Mouse (Mus musculus) midbrain, embryonic 16.5 days (tissue): ENCODE results near the gene Meltf. TPM values are rescaled to one million over a fixed set of nuclear protein-coding genes. Genes with fewer than 3 reads are reported as not detected.
"Not testable (repeated sequence)": the region's sequence is repeated elsewhere in the genome, so short reads cannot be mapped to it uniquely, and the experiment has no call there.

Source experiments
- ATAC-seq: fragments of 200-750 bp; cut with Nextera tagmentation; 2 replicates; pipeline ENCODE4 v1.8.0; 2017; ENCODE audit warnings: moderate TSS enrichment
- H3K27ac ChIP-seq: fragments of 300-500 bp; sonication (generic); 2 replicates; pipeline ENCODE4 v1.5.1; 2014; ENCODE audit warnings: mild to moderate bottlenecking, low read length, mixed read lengths
- H3K27me3 ChIP-seq: fragments of 300-500 bp; sonication (generic); 2 replicates; pipeline ENCODE4 v1.6.1; 2014; ENCODE audit warnings: low read depth, low read length, mixed read lengths; ENCODE audit not compliant: control insufficient read depth, insufficient read depth
- H3K36me3 ChIP-seq: fragments of 300-500 bp; sonication (generic); 2 replicates; pipeline ENCODE4 v1.6.1; 2014; ENCODE audit warnings: mild to moderate bottlenecking, low read length, moderate library complexity, mixed read lengths; ENCODE audit not compliant: control insufficient read depth, insufficient read depth
- H3K4me1 ChIP-seq: fragments of 300-500 bp; sonication (generic); 2 replicates; pipeline ENCODE4 v1.6.1; 2014; ENCODE audit warnings: mild to moderate bottlenecking, low read length, mixed read lengths; ENCODE audit not compliant: control insufficient read depth, insufficient read depth
- H3K4me2 ChIP-seq: fragments of 300-500 bp; sonication (generic); 2 replicates; pipeline ENCODE4 v1.6.1; 2014; ENCODE audit warnings: mild to moderate bottlenecking, low read length, mixed read lengths
- H3K4me3 ChIP-seq: fragments of 300-500 bp; sonication (generic); 2 replicates; pipeline ENCODE4 v1.5.1; 2014; ENCODE audit warnings: low read depth, mild to moderate bottlenecking, low read length, moderate library complexity, mixed read lengths
- H3K9ac ChIP-seq: fragments of 300-500 bp; sonication (generic); 2 replicates; pipeline ENCODE4 v1.6.1; 2014; ENCODE audit warnings: low read depth, low read length, mixed read lengths
- H3K9me3 ChIP-seq: fragments of 300-500 bp; sonication (generic); replicated peaks from 2 replicates; pipeline ENCODE4 v1.6.1; 2014; ENCODE audit warnings: mild to moderate bottlenecking, low read length, mixed read lengths; ENCODE audit not compliant: control insufficient read depth, poor library complexity, severe bottlenecking
- WGBS: fragments of 180-500 bp; shearing (Covaris S2); extraction: QIAGEN DNeasy Blood & Tissue Kit; methylation state at CpG from one replicate; pipeline ENCODE4 v1.1.7; 2014; 5-methylcytosine and 5-hydroxymethylcytosine counted together
- polyA plus RNA-seq: library from polyadenylated mRNA; unstranded; fragments of >200 nt; fragmentation: Nextera tagmentation; extraction: Ambion mirVana; gene quantifications from 2 replicates; pipeline ENCODE4 v1.2.1, GENCODE M21; 2015

Meltf gene
- polyA plus RNA-seq, 1 experiment from 2014 or later: 0.28 TPM

- ATAC-seq: no peak
- Histone ChIP-seq H3K4me2 (peak overlapping the region; percentile 78), H3K27ac (peak overlapping the region; percentile 97), H3K4me3 (peak overlapping the region; percentile 43), H3K36me3 (no peaks in the 10 kb centered on the region), H3K9ac (peak overlapping the region; percentile 77), H3K4me1 (peaks cover 22% of the 10 kb centered on the region), H3K27me3 (peaks cover 5% of the 10 kb centered on the region; the same call in 1 of the 2 replicates), H3K9me3 (no peaks in the 10 kb centered on the region)
- 13% methylated on average over 13 of the region's 13 CpGs for whole genome bisulfite sequencing
These were observed 56.0 kb downstream of the Meltf start for GRCm38 (mm10) chr16:31934550-31935010.

- Histone ChIP-seq H3K36me3 (no peaks in the 10 kb centered on the region), H3K4me1 (peaks cover 22% of the 10 kb centered on the region), H3K4me3 (peak overlapping the region; percentile 43), H3K27me3 (peaks cover 5% of the 10 kb centered on the region; the same call in 1 of the 2 replicates), H3K27ac (0 out of 2 replicates have a peak overlapping the region, but pooled peaks have one; percentile 31), H3K9me3 (no peaks in the 10 kb centered on the region), H3K9ac (peak overlapping the region; percentile 77), H3K4me2 (peak overlapping the region; percentile 78)
- no peak for ATAC-seq
- WGBS: 6% methylated on average over 36 of the region's 36 CpGs
These were observed 56.7 kb downstream of the Meltf start for GRCm38 (mm10) chr16:31935091-31935979.

DNA sequence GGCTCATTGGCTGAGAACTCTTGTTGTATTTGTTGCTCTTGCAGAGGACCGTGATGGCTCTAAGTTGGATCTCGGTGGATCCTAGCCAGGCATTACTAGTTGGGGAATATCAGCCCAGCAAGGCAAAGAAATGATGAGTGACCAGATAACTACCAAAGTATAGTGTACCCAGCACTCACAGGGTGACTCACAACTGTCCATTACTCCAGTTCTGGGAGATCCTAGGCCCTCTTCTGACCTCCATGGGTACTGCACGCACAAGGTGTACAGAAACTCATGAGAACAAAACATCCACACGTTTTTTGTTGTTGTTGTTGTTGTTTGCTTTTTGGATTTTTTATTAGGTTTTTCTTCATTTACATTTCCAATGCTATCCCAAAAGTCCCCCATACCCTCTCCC, 58.0 kb downstream of the Meltf start:
- Histone ChIP-seq H3K4me1 (peaks cover 22% of the 10 kb centered on the region), H3K27ac (no peak overlapping the region), H3K9ac (no peak overlapping the region), H3K4me2 (no peak overlapping the region), H3K4me3 (no peak overlapping the region), H3K9me3 (no peaks in the 10 kb centered on the region), H3K36me3 (no peaks in the 10 kb centered on the region), H3K27me3 (peaks cover 5% of the 10 kb centered on the region; the same call in 1 of the 2 replicates)
- 95% methylated on average over 4 of the region's 4 CpGs for WGBS
- no peak for ATAC-seq

DNA sequence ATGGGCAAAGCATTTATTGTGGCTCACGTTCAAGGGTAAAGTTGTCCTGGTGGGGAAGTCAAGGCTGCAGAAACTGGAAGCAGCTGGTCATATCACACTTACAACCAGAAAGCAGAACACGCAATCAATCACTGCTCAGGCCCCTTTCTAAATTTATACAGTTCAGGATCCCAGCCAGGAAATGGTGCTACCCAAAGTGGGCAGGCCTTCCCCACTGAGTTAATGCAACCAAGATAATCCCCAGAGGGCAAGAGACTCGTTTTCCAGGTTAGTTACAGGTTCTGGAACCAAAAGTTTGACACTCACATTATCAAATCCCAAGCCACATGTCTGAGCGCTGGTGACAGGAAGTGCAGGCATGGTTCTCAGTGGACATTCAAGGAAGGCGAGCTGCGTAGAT, 60.2 kb downstream of the Meltf start:
- Histone ChIP-seq H3K9ac (no peak overlapping the region), H3K27ac (no peak overlapping the region), H3K4me1 (peaks cover 20% of the 10 kb centered on the region), H3K36me3 (no peaks in the 10 kb centered on the region), H3K27me3 (peaks cover 5% of the 10 kb centered on the region; the same call in 1 of the 2 replicates), H3K4me3 (no peak overlapping the region), H3K9me3 (no peaks in the 10 kb centered on the region), H3K4me2 (no peak overlapping the region)
- ATAC-seq: no peak
- WGBS: 71% methylated on average over 6 of the region's 6 CpGs

DNA sequence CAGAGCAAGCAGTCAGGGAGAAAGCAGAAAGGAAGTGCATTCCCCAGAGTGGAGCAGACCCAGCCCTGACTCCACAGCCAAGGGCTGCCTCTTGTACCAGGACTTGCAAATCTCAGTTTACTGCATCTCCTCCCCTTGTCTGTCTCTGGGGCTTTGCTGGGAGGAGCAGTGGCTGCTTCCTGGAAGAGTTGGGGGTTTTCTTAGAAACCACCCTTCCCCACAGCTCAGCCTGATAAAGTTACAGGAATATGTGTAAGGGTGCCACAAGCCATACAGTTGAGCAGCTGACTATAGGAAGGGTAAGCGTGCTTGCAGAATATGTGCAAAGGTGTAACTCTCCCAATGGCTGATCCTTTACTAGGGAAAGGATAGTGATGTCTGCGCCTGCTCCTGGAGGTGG, 62.0 kb downstream of the Meltf start:
- no peak for ATAC-seq
- no peak overlapping the region for H3K4me3 ChIP-seq
- peaks cover 8% of the 10 kb centered on the region; the same call in 1 of the 2 replicates for H3K4me1 ChIP-seq
- no peak overlapping the region for H3K4me2 ChIP-seq
- H3K27ac ChIP-seq: no peak overlapping the region
- H3K9ac ChIP-seq: no peak overlapping the region
- 66% methylated on average over 2 of the region's 2 CpGs for WGBS
- H3K36me3 ChIP-seq: 0 out of 2 replicates have a peak, but pooled peaks cover 3% of the 10 kb centered on the region
- peaks cover 5% of the 10 kb centered on the region; the same call in 1 of the 2 replicates for H3K27me3 ChIP-seq
- H3K9me3 ChIP-seq: no peaks in the 10 kb centered on the region

- ATAC-seq: no peak
- no peak overlapping the region for H3K4me2 ChIP-seq
- H3K4me1 ChIP-seq: peaks cover 26% of the 10 kb centered on the region
- no peaks in the 10 kb centered on the region for H3K9me3 ChIP-seq
- no peak overlapping the region for H3K9ac ChIP-seq
- H3K36me3 ChIP-seq: 0 out of 2 replicates have a peak, but pooled peaks cover 3% of the 10 kb centered on the region
- H3K27me3 ChIP-seq: no peaks in the 10 kb centered on the region
- WGBS: 5% methylated on average over 10 of the region's 10 CpGs
- no peak overlapping the region for H3K4me3 ChIP-seq
- H3K27ac ChIP-seq: no peak overlapping the region
These were observed 65.4 kb downstream of the Meltf start for GRCm38 (mm10) chr16:31943980-31944379.

DNA sequence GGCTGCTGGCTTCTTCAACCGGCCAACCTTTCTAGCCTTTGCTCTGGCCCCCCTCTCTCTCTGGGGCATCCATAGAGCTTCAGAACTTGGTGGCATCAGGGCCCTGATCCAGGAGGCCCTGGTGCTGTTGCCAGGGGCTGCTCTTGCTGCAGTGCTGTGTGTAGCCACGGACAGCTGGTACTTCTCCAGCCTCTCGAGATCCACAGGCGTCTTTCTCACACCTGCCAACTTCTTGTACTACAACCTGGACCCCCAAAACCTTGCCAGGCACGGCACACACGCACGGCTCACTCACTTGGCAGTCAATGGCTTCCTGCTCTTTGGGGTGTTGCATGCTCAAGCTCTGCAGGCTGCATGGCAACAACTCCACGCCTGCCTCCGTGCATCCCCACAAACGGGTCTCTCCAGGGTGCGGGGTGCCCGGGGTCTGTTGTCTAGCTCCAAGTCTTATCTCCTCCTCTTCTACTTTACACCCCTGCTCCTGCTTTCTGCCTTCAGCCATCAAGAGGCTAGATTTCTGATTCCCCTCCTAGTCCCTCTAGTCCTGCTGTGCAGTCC, 66.2 kb downstream of the Meltf start:
- H3K4me1 ChIP-seq: peaks cover 34% of the 10 kb centered on the region
- no peaks in the 10 kb centered on the region for H3K27me3 ChIP-seq
- H3K4me2 ChIP-seq: no peak overlapping the region
- no peak overlapping the region for H3K4me3 ChIP-seq
- H3K36me3 ChIP-seq: 0 out of 2 replicates have a peak, but pooled peaks cover 3% of the 10 kb centered on the region
- no peak for ATAC-seq
- WGBS: 88% methylated on average over 12 of the region's 12 CpGs
- no peak overlapping the region for H3K27ac ChIP-seq
- no peaks in the 10 kb centered on the region for H3K9me3 ChIP-seq
- H3K9ac ChIP-seq: no peak overlapping the region

DNA sequence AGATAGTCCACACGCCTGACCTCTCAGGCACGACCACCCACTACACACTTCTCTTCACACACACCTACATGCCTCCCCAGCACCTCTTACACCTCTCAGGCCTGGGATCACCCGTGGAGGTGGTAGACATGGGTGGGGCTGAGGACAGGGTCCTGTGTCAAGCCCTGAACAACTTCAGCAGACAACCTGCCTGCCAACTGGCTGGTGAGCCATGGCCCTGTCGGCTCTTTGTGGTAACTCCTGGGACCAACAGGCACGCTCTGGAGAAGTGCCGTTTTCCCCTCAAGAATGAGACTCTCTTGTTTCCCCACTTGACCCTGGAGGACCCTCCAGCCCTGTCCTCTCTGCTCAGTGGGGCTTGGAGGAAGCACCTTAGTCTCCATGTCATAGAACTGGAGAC, 66.8 kb downstream of the Meltf start:
- H3K36me3 ChIP-seq: 0 out of 2 replicates have a peak, but pooled peaks cover 3% of the 10 kb centered on the region
- H3K4me2 ChIP-seq: no peak overlapping the region
- peaks cover 34% of the 10 kb centered on the region for H3K4me1 ChIP-seq
- 93% methylated on average over 6 of the region's 6 CpGs for WGBS
- ATAC-seq: no peak
- no peak overlapping the region for H3K4me3 ChIP-seq
- H3K27me3 ChIP-seq: no peaks in the 10 kb centered on the region
- H3K9me3 ChIP-seq: no peaks in the 10 kb centered on the region
- H3K27ac ChIP-seq: no peak overlapping the region
- no peak overlapping the region for H3K9ac ChIP-seq

DNA sequence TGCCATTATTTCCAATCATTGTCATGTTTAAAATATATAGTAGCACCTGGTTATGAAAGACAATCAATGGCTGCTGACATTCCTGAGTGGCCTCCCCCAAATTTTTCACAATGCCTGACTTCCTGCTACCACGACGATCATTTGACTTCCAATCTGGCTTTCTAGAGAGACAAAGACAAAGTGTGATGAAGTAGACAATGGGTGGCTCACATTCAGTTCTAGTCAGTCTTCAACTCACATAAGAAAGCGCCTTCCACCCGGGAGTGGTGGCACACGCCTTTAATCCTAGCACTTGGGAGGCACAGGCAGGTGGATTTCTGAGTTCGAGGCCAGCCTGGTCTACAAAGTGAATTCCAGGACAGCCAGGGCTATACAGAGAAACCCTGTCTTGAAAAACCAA, 67.4 kb downstream of the Meltf start:
- not testable (repeated sequence) for H3K9ac ChIP-seq, H3K36me3 ChIP-seq, H3K27me3 ChIP-seq, H3K27ac ChIP-seq, H3K9me3 ChIP-seq, H3K4me3 ChIP-seq, ATAC-seq
- H3K4me2 ChIP-seq: peak overlapping the region; percentile 76; the same call in 1 of the 2 replicates
- H3K4me1 ChIP-seq: peaks cover 34% of the 10 kb centered on the region
- WGBS: 86% methylated on average over 6 of the region's 6 CpGs
